Mouse (Mus musculus): Measurements from ENCODE around the gene Krt8. TPM values are rescaled to one million over a fixed set of nuclear protein-coding genes. Genes with fewer than 3 reads are reported as not detected.
A peak's percentile ranks its signal among the peaks of the same experiment; 100 is the strongest.

Krt8 gene
- polyA plus RNA-seq, 1 experiment from 2014 or later = 193 TPM

DNA sequence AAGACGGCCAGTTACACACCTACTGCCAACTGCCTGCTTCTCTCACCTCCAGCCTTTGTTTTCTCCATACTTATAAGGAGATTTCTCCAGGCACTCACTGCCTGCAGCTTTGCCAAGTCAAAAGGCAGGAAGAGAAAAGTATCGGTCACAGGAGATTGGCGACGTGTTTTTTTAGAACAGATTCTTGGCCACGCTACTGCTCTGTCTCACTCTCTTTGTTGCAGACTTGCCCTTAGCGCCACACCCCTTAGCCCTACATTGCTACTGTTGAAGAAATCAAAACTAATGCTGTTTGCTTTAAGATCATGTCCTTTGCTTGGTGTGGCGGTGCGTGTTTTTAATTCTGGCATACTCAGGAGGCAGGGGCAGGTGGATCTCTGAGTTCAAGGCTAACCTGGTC is 19.6 kb upstream of the Krt8 start:
- no peak for DNase-seq (ENCODE audit: low spot score)
- Histone ChIP-seq H3K36me3 (no peaks in the 10 kb centered on the region), H3K27ac (peak overlapping the region; percentile 90; the same call in 1 of the 2 replicates), H3K4me3 (no peak overlapping the region), H3K27me3 (ENCODE audit: insufficient read depth, poor library complexity, severe bottlenecking) (peaks cover 25% of the 10 kb centered on the region), H3K4me1 (peaks cover 44% of the 10 kb centered on the region), H3K9me3 (no peaks in the 10 kb centered on the region)
- 49% methylated on average over 8 of the region's 8 CpGs for WGBS

DNA sequence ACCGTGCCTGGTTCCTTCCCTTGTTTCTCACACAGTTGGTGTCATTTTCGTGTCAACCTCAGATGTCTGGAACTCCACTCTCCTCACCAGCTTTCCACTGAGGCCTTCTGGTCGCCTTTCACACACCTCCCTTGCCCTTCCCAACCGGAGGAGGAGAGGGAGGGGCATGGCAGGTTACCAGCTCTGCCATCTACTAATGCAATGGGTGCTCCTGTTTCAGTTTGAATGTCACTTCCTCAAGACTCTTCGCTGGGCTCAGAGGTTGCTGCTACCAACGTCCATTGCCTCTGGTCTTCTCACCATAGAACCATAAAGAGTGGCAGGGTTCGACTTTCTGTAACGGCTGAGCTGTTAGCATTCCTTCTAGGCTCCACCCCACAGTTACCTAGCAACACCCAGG is 18.2 kb upstream of the Krt8 start:
- Histone ChIP-seq H3K36me3 (no peaks in the 10 kb centered on the region), H3K27me3 (ENCODE audit: insufficient read depth, poor library complexity, severe bottlenecking) (peaks cover 13% of the 10 kb centered on the region; the same call in 1 of the 2 replicates), H3K4me3 (0 out of 2 replicates have a peak overlapping the region, but pooled peaks have one; percentile 12), H3K27ac (no peak overlapping the region), H3K4me1 (peaks cover 42% of the 10 kb centered on the region), H3K9me3 (no peaks in the 10 kb centered on the region)
- DNase-seq (ENCODE audit: low spot score) = no peak
- WGBS = 44% methylated on average over 8 of the region's 8 CpGs

DNA sequence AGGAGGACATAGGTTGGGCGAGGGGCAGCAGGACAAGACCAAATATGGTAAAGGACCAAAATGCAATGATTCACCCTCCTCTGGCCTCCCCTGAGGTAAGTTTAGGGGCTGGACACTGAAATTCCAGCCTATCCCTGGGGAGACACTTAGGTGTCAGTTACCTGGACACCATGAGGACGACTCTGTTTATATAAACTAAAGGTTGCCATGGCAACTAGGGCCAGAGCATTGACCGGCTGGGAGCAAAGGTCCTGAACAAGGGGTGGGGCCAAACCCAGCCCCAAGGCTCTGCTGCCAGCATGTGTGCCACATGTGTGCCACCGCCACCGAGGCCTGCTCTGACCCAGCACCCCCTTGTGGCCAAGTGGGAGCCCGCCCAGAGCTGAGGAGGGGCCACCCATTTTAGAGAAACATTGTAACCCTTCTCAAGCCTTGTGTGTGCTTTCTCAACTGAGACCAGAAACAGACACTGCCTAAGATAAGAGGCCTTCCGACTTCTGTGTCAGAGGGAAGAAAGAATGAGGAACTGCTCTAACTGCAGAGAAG is 13.7 kb upstream of the Krt8 start:
- no peak for DNase-seq (ENCODE audit: low spot score)
- WGBS = 14% methylated on average over 7 of the region's 7 CpGs

DNA sequence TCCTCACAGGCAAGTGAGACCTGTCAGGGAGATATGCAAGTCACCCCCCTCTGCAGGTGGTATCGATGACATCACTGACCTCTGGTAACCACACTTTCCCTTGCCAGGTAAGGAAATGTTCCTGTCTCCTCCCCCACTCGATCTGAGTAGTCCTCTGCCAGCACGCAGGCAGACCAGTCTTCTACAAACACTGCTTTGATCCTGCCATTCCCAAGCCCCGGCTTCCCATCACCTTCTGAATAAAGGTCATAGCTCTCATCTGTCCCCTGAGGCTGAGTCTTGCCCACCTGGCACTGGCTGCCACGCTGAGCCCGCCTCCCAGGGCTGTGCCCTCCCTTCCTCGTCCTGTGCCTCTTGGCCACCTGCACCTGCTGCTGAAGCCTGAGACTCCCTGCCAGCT is 12.5 kb upstream of the Krt8 start:
- Histone ChIP-seq H3K36me3 (no peaks in the 10 kb centered on the region), H3K4me1 (peaks cover 50% of the 10 kb centered on the region), H3K9me3 (no peaks in the 10 kb centered on the region), H3K4me3 (no peak overlapping the region), H3K27me3 (ENCODE audit: insufficient read depth, poor library complexity, severe bottlenecking) (no peaks in the 10 kb centered on the region; the same call in 1 of the 2 replicates), H3K27ac (peak overlapping the region; percentile 83)
- DNase-seq (ENCODE audit: low spot score) = no peak
- WGBS = 28% methylated on average over 7 of the region's 7 CpGs

More for the DNA sequence above, 13.7 kb upstream of the Krt8 start:
- no peak overlapping the region for H3K4me3 ChIP-seq
- H3K36me3 ChIP-seq = no peaks in the 10 kb centered on the region
- H3K4me1 ChIP-seq = peaks cover 50% of the 10 kb centered on the region
- no peaks in the 10 kb centered on the region for H3K9me3 ChIP-seq
- no peaks in the 10 kb centered on the region for H3K27me3 ChIP-seq (ENCODE audit: insufficient read depth, poor library complexity, severe bottlenecking)
- H3K27ac ChIP-seq = peak overlapping the region; percentile 83

DNA sequence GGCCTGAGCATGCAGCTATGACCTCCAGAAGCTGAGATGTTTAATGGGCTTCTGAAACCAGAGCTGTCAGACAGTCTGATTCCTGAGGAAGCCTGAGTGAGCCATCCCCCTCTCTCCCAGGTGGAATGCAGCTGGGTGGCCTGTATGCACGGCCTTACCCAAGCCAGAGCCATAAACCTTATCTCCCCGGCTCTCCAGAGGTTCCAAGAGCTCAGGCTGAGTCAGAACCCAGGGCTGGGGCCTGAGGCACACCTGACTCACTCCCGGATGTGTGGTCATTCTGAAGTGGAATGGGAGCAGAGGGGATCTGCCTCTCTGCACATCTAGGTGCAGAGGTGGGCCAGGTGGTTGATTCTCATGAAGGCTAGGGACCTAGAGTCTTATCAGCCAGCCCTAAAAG is 11.8 kb upstream of the Krt8 start:
- Histone ChIP-seq H3K9me3 (no peaks in the 10 kb centered on the region), H3K27ac (peak overlapping the region; percentile 83), H3K36me3 (no peaks in the 10 kb centered on the region), H3K4me3 (no peak overlapping the region), H3K4me1 (peaks cover 50% of the 10 kb centered on the region), H3K27me3 (ENCODE audit: insufficient read depth, poor library complexity, severe bottlenecking) (no peaks in the 10 kb centered on the region; the same call in 1 of the 2 replicates)
- DNase-seq (ENCODE audit: low spot score) = no peak
- 9% methylated on average over 3 of the region's 3 CpGs for WGBS

DNA sequence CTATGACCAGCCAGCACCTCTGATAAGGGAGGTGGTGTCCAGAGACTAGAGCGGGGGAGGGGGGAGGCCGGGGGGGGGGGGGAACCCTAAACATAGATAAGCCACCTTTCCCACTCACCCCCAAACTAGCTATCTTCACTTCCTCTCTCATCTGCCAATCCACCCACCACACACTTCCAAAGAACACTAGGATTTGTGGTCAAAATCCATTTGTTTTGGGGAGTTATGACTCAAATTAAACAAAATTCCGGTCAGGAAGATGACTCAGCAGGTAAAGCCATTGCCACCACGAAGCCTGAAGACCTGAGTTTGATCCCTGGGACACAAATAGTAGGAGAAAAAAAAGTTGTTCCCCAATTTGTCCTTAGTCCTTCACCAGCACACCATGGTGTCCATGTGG is 10.6 kb upstream of the Krt8 start:
- no peaks in the 10 kb centered on the region for H3K9me3 ChIP-seq
- no peaks in the 10 kb centered on the region for H3K36me3 ChIP-seq
- DNase-seq (ENCODE audit: low spot score) = no peak
- H3K4me3 ChIP-seq = no peak overlapping the region
- peaks cover 50% of the 10 kb centered on the region for H3K4me1 ChIP-seq
- H3K27me3 ChIP-seq (ENCODE audit: insufficient read depth, poor library complexity, severe bottlenecking) = no peaks in the 10 kb centered on the region; the same call in 1 of the 2 replicates
- 34% methylated on average over 3 of the region's 4 CpGs for WGBS
- H3K27ac ChIP-seq = peak overlapping the region; percentile 83

DNA sequence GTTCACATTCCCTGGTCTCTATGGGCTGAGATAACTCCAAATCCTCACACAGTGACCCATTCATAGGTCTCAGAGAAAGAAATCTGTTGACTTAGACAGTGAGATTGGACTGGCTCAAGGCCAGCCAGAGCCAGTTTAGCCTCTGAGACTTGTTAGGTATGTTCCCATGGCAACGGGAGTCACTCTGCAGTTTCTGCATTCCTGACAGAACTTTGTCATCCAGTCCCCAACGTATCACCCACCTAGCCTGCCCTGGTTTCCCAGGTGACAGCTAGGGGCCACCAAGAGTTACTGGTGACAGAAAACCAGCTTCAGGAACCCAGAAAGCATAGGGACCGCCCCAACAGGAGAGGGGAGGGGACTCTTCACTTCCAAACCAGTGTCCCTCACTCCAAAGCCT is 9.4 kb upstream of the Krt8 start:
- H3K9me3 ChIP-seq = no peaks in the 10 kb centered on the region
- H3K36me3 ChIP-seq = no peaks in the 10 kb centered on the region
- no peak overlapping the region for H3K4me3 ChIP-seq
- WGBS = 32% methylated on average over 3 of the region's 3 CpGs
- DNase-seq (ENCODE audit: low spot score) = no peak
- peaks cover 50% of the 10 kb centered on the region for H3K4me1 ChIP-seq
- peak overlapping the region; percentile 83 for H3K27ac ChIP-seq
- H3K27me3 ChIP-seq (ENCODE audit: insufficient read depth, poor library complexity, severe bottlenecking) = no peaks in the 10 kb centered on the region; the same call in 1 of the 2 replicates

DNA sequence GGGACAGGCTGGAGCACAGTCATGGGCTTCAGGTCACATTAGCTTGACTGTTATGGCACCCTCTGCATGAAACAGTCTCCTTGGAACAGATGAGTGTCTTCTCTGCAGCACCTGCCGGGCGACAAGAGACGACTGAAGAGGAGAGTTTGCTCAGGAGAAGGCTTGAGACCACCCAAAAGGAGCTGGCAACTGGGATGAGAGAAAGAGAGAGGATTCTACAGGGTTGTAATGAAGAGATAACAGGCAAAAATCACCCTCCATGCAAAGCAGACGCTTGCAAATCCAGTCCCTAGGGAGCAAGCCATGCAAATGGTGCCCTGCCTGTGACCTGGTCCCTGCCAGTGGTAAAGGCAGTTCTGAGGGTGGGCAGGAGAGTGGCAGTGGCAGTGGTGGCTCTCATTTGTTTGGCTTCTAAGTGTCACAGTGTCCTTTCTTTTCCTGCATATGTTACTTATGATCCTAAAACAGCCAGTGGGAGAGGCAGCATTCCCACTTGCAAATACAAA is 8.0 kb upstream of the Krt8 start:
- Histone ChIP-seq H3K27me3 (ENCODE audit: insufficient read depth, poor library complexity, severe bottlenecking) (no peaks in the 10 kb centered on the region; the same call in 1 of the 2 replicates), H3K4me3 (no peak overlapping the region), H3K27ac (peak overlapping the region; percentile 12; the same call in 1 of the 2 replicates), H3K36me3 (no peaks in the 10 kb centered on the region), H3K4me1 (peaks cover 39% of the 10 kb centered on the region), H3K9me3 (no peaks in the 10 kb centered on the region)
- 51% methylated on average over 4 of the region's 4 CpGs for WGBS
- no peak for DNase-seq (ENCODE audit: low spot score)

DNA sequence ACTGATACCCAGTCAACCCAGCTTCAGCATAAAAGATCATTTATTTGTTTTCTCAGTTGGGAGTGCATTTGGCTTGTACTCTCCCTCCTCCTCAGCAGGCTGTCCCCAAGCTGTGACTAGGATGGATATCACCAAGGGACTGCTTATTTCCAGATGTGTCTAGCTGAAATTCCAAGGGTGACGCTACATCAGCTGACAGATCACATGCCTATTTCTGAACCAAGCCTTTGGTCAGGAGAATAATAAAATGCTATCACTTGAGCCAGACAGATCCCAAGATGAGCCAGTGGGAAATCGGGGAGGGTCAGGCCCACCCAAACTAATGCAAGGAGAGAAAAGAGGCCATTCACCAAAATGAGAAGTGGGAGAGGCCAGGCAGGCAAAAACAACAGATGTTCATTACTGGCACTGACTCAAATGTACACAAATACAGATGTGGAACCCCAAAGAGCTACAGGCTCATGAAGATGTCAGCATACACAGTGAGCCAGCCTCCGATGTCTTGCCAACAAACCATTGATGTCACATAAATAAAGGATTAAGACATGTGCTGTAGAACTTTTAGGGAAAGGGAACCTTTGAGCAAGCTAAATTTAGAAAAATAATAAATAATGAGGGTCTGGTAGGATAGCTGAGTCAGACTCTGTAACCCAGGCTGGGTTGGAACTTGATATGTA is 6.4 kb upstream of the Krt8 start:
- DNase-seq (ENCODE audit: low spot score) = no peak
- Histone ChIP-seq H3K9me3 (no peaks in the 10 kb centered on the region), H3K27ac (no peak overlapping the region), H3K4me1 (peaks cover 37% of the 10 kb centered on the region), H3K27me3 (ENCODE audit: insufficient read depth, poor library complexity, severe bottlenecking) (peaks cover 13% of the 10 kb centered on the region), H3K36me3 (no peaks in the 10 kb centered on the region), H3K4me3 (no peak overlapping the region)
- WGBS = 85% methylated on average over 3 of the region's 3 CpGs

DNA sequence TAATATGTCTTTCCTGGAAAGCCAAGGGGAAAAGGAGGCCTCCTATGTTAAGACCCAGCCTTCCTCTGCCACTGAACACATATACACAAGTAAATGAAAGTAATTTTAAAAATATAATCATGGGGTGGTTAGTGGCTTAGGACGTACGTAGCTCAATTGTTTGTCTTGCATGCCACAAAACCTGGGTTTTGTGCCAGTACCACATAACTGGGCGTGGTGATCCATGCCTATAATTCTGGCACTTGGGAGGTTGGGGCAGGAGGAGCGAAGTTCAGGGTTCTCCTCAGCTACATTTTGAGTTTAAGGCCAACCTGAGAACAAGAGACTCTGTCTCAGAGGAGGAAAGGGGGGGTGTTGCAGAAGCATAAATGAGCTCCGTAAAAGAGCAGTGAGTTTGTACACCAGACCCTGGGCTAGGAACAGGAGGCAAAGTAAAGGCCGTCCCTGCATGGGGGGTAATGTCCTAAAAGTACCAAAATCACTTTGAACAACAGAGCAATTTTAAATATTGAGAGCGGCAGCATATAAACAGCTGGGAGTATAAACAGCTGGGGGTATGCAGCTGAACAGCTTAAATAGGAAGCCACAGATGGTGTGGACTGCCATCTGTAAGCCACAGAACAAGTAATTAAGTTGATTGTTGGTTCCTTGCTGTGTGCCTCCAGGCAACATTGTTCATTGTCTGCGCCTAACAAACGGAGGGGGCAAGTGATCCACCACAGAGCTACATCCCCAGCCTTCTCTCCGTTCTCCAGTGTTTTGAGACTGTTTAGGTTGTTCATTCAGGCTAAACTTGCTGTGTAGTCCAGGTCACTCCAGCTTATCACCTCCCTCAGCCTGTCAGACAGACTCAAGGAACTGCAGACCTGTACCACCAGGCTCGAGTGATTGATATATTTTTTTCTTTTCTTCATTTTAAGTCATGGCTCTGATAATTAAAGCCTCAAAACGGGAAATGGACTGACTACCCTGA is 3.1 kb upstream of the Krt8 start:
- H3K4me1 ChIP-seq = peaks cover 39% of the 10 kb centered on the region
- no peaks in the 10 kb centered on the region for H3K9me3 ChIP-seq
- H3K36me3 ChIP-seq = no peaks in the 10 kb centered on the region
- 66% methylated on average over 12 of the region's 12 CpGs for WGBS
- peak overlapping the region; percentile 36; the same call in 1 of the 2 replicates for H3K27ac ChIP-seq
- DNase-seq (ENCODE audit: low spot score) = no peak
- no peak overlapping the region for H3K4me3 ChIP-seq
- peaks cover 42% of the 10 kb centered on the region for H3K27me3 ChIP-seq (ENCODE audit: insufficient read depth, poor library complexity, severe bottlenecking)

DNA sequence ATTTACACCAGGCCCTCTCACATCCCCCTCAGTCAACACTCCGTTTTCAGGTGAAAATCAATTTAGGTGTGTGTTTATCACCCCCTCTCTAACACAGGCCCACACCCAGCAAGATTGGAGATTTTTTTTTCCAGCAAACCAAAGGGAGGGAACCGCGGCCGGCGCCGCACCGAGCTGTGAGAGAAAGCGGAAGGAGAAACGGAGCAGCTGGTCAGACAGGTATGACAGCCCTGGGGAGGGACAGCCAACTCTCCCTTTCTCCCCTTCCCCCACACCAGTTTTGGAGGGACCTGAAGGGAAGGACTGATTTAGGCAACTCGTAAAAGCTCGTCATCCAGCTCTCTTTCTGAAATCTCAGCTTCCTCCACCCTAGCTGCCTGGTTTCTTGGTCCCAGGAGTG is 2.0 kb upstream of the Krt8 start:
- H3K4me1 ChIP-seq = peaks cover 46% of the 10 kb centered on the region
- no peak for DNase-seq (ENCODE audit: low spot score)
- H3K9me3 ChIP-seq = no peaks in the 10 kb centered on the region
- H3K27ac ChIP-seq = 0 out of 2 replicates have a peak overlapping the region, but pooled peaks have one; percentile 36
- H3K36me3 ChIP-seq = no peaks in the 10 kb centered on the region
- no peak overlapping the region for H3K4me3 ChIP-seq
- peaks cover 53% of the 10 kb centered on the region for H3K27me3 ChIP-seq (ENCODE audit: insufficient read depth, poor library complexity, severe bottlenecking)
- 23% methylated on average over 11 of the region's 11 CpGs for WGBS

DNA sequence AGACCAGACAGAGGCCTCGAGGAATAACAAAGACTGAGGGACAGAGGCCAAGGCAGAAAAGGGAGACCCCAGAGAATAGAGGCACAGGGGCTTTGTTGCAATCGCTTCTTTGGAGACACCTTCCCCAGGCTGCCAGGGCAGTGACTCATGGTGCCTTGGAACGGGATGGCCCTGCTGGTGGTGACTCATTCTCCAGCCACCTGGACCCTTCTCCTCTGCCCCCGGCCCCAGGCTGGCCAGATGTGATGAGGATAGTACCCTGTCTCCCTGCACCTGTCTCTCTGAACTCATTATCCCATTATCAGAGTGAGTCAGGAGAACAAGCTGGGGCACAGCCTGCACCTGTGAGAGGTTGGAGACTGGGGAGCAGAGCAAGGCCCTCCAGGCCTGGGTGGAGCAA is 1.0 kb upstream of the Krt8 start:
- no peak for DNase-seq (ENCODE audit: low spot score)
- Histone ChIP-seq H3K27me3 (ENCODE audit: insufficient read depth, poor library complexity, severe bottlenecking) (peaks cover 53% of the 10 kb centered on the region), H3K9me3 (no peaks in the 10 kb centered on the region), H3K36me3 (no peaks in the 10 kb centered on the region), H3K4me3 (no peak overlapping the region), H3K27ac (no peak overlapping the region; the same call in 1 of the 2 replicates), H3K4me1 (peaks cover 46% of the 10 kb centered on the region)
- 28% methylated on average over 4 of the region's 4 CpGs for WGBS
